Mouse (Mus musculus) MEL (cell line): ENCODE results near the gene H3f3a. TPM values are rescaled to one million over a fixed set of nuclear protein-coding genes. Genes with fewer than 3 reads are reported as not detected.

Experiments used
- DNase-seq: peaks from one replicate; pipeline ENCODE4 v3.0.0; 2011; ENCODE audit warnings: low read depth, low spot score
- H3K27ac ChIP-seq: 2 replicates; pipeline ENCODE4 v1.5.1; 2012; ENCODE audit warnings: low read depth, mild to moderate bottlenecking, control low read depth, low read length, moderate library complexity; ENCODE audit not compliant: control insufficient read depth
- H3K27me3 ChIP-seq, 2 experiments: fragments of 150-350 bp in 1 of 2; sonication (generic) in 1 of 2; 2 replicates each; pipeline ENCODE4 v1.6.1; 2012; ENCODE audit warnings: low read length in 2 of 2, mild to moderate bottlenecking in 2 of 2, improper control_type of control experiment in 1 of 2, moderate library complexity in 1 of 2; ENCODE audit not compliant: insufficient read depth in 2 of 2, control insufficient read depth in 1 of 2
- H3K36me3 ChIP-seq, 2 experiments: 2 replicates each; pipeline ENCODE4 v1.6.1; 2012 to 2014; ENCODE audit warnings: low read length in 2 of 2, improper control_type of control experiment in 1 of 2, inconsistent platforms in 1 of 2, mild to moderate bottlenecking in 1 of 2; ENCODE audit not compliant: insufficient read depth in 2 of 2, control insufficient read depth in 1 of 2
- H3K4me1 ChIP-seq, 2 experiments: fragments of 150-350 bp in 1 of 2; sonication (generic) in 1 of 2; 2 replicates each; pipeline ENCODE4 v1.6.1; 2012; ENCODE audit warnings: low read length in 2 of 2, improper control_type of control experiment in 1 of 2, mild to moderate bottlenecking in 1 of 2; ENCODE audit not compliant: insufficient read depth in 2 of 2, control insufficient read depth in 1 of 2
- H3K4me3 ChIP-seq, 2 experiments: fragments of 150-350 bp in 1 of 2; sonication (generic) in 1 of 2; 2 replicates each; pipeline ENCODE4 v1.5.1; 2012; ENCODE audit warnings: low read depth in 2 of 2, low read length in 2 of 2, mild to moderate bottlenecking in 2 of 2, moderate library complexity in 2 of 2, control low read depth in 1 of 2, improper control_type of control experiment in 1 of 2; ENCODE audit not compliant: control insufficient read depth in 1 of 2, insufficient read depth in 1 of 2
- H3K79me2 ChIP-seq: 2 replicates; pipeline ENCODE4 v1.6.1; 2012; ENCODE audit warnings: mild to moderate bottlenecking, low read length, moderate library complexity; ENCODE audit not compliant: control insufficient read depth, poor library complexity, insufficient read depth
- H3K9ac ChIP-seq: 2 replicates; pipeline ENCODE4 v1.6.1; 2012; ENCODE audit warnings: low read depth, mild to moderate bottlenecking, control low read depth, low read length, moderate library complexity; ENCODE audit not compliant: control insufficient read depth, poor library complexity, severe bottlenecking
- H3K9me3 ChIP-seq: fragments of 150-350 bp; sonication (generic); replicated peaks from 2 replicates; pipeline ENCODE4 v1.6.1; 2012; ENCODE audit warnings: mild to moderate bottlenecking, low read length, improper control_type of control experiment, moderate library complexity; ENCODE audit not compliant: insufficient read depth
- CHD1 ChIP-seq: IDR thresholded peaks from 2 replicates; pipeline ENCODE4 v1.6.1; 2012; ENCODE audit warnings: low read depth, mild to moderate bottlenecking, inconsistent platforms, low read length, improper control_type of control experiment
- CHD2 ChIP-seq: IDR thresholded peaks from 2 replicates; pipeline ENCODE4 v1.6.1; 2011; ENCODE audit warnings: low read length, improper control_type of control experiment
- CTCF ChIP-seq, 3 experiments: IDR thresholded peaks in 2 of 3; conservative IDR thresholded peaks in 1 of 3; 2 replicates each; pipeline ENCODE4 v1.5.1; 2011 to 2012; ENCODE audit warnings: low read length in 3 of 3, low read depth in 2 of 3, mild to moderate bottlenecking in 2 of 3, improper control_type of control experiment in 1 of 3, inconsistent platforms in 1 of 3, mixed read lengths in 1 of 3, moderate library complexity in 1 of 3; ENCODE audit not compliant: control insufficient read depth in 1 of 3, insufficient read depth in 1 of 3, poor library complexity in 1 of 3, severe bottlenecking in 1 of 3
- E2F4 ChIP-seq: IDR thresholded peaks from 2 replicates; pipeline ENCODE4 v1.6.1; 2011; ENCODE audit warnings: low read depth, low read length, improper control_type of control experiment, borderline replicate concordance
- ETS1 ChIP-seq: IDR thresholded peaks from 2 replicates; pipeline ENCODE4 v1.6.1; 2012; ENCODE audit warnings: low read depth, mild to moderate bottlenecking, inconsistent platforms, low read length, improper control_type of control experiment, moderate library complexity
- JUND ChIP-seq: IDR thresholded peaks from 2 replicates; pipeline ENCODE4 v1.6.1; 2011; ENCODE audit warnings: low read depth, mild to moderate bottlenecking, improper control_type of control experiment, low read length
- MAFK ChIP-seq: IDR thresholded peaks from 2 replicates; pipeline ENCODE4 v1.6.1; 2011; ENCODE audit warnings: low read depth, mild to moderate bottlenecking, low read length, improper control_type of control experiment, borderline replicate concordance
- MAX ChIP-seq: IDR thresholded peaks from 2 replicates; pipeline ENCODE4 v1.6.1; 2011; ENCODE audit warnings: low read length, improper control_type of control experiment
- MEF2A ChIP-seq: IDR thresholded peaks from 2 replicates; pipeline ENCODE4 v1.6.1; 2014; ENCODE audit warnings: low read depth, mild to moderate bottlenecking, inconsistent platforms, low read length, improper control_type of control experiment; ENCODE audit not compliant: poor library complexity, insufficient replicate concordance, severe bottlenecking; ENCODE audit errors: extremely low read depth
- MXI1 ChIP-seq: IDR thresholded peaks from 2 replicates; pipeline ENCODE4 v1.6.1; 2011; ENCODE audit warnings: mild to moderate bottlenecking, low read depth, low read length, improper control_type of control experiment
- MYC ChIP-seq: IDR thresholded peaks from 2 replicates; pipeline ENCODE4 v1.6.1; 2011; ENCODE audit warnings: low read depth, mild to moderate bottlenecking, low read length, improper control_type of control experiment, moderate library complexity
- NRF1 ChIP-seq: IDR thresholded peaks from 2 replicates; pipeline ENCODE4 v1.6.1; 2014; ENCODE audit warnings: low read depth, mild to moderate bottlenecking, inconsistent platforms, low read length, improper control_type of control experiment, moderate library complexity; ENCODE audit not compliant: poor library complexity, insufficient read depth, severe bottlenecking
- RCOR1 ChIP-seq: IDR thresholded peaks from 2 replicates; pipeline ENCODE4 v1.6.1; 2012; ENCODE audit warnings: low read depth, mild to moderate bottlenecking, inconsistent platforms, low read length, improper control_type of control experiment
- SMC3 ChIP-seq: IDR thresholded peaks from 2 replicates; pipeline ENCODE4 v1.6.1; 2011; ENCODE audit warnings: low read depth, low read length, improper control_type of control experiment
- TBP ChIP-seq: IDR thresholded peaks from 2 replicates; pipeline ENCODE4 v1.8.0; 2011; ENCODE audit warnings: low read depth, low read length, improper control_type of control experiment
- USF1 ChIP-seq: IDR thresholded peaks from 2 replicates; pipeline ENCODE4 v1.6.1; 2014; ENCODE audit warnings: low read depth, mild to moderate bottlenecking, inconsistent platforms, low read length, improper control_type of control experiment, moderate library complexity
- USF2 ChIP-seq, 2 experiments: IDR thresholded peaks; 2 replicates each; pipeline ENCODE4 v1.6.1; 2011 to 2012; ENCODE audit warnings: improper control_type of control experiment in 2 of 2, low read length in 2 of 2, borderline replicate concordance in 1 of 2, inconsistent platforms in 1 of 2, low read depth in 1 of 2, mild to moderate bottlenecking in 1 of 2; ENCODE audit not compliant: insufficient read depth in 1 of 2
- ZKSCAN1 ChIP-seq: IDR thresholded peaks from 2 replicates; pipeline ENCODE4 v1.6.1; 2012; ENCODE audit warnings: low read depth, mild to moderate bottlenecking, inconsistent platforms, low read length, improper control_type of control experiment, moderate library complexity
- ZMIZ1 ChIP-seq: IDR thresholded peaks from 2 replicates; pipeline ENCODE4 v1.6.1; 2012; ENCODE audit warnings: low read depth, mild to moderate bottlenecking, inconsistent platforms, low read length, improper control_type of control experiment, moderate library complexity
- ZNF384 ChIP-seq: IDR thresholded peaks from 2 replicates; pipeline ENCODE4 v1.6.1; 2012; ENCODE audit warnings: low read depth, mild to moderate bottlenecking, inconsistent platforms, low read length, improper control_type of control experiment
- polyA plus RNA-seq, 2 experiments: library from polyadenylated mRNA; stranded (reverse) in 1 of 2; unstranded in 1 of 2; fragments of >175 nt in 1 of 2; fragments of >200 nt in 1 of 2; gene quantifications; 2 replicates each; pipeline versions ENCODE4 v1.2.1 to v1.2.4; 2012; ENCODE audit warnings: low replicate concordance in 2 of 2, low read depth in 1 of 2; ENCODE audit not compliant: insufficient read length in 2 of 2, insufficient read depth in 1 of 2, missing spikeins in 1 of 2
- total RNA-seq: library from RNA; depleted of rRNA; stranded (reverse); fragments of 300-350 nt; gene quantifications from 2 replicates; pipeline ENCODE4 v1.2.3, GENCODE M21; 2012

Gene H3f3a
- total and polyA plus RNA-seq, 3 experiments, result 265 to 903 (median 574) TPM

DNA sequence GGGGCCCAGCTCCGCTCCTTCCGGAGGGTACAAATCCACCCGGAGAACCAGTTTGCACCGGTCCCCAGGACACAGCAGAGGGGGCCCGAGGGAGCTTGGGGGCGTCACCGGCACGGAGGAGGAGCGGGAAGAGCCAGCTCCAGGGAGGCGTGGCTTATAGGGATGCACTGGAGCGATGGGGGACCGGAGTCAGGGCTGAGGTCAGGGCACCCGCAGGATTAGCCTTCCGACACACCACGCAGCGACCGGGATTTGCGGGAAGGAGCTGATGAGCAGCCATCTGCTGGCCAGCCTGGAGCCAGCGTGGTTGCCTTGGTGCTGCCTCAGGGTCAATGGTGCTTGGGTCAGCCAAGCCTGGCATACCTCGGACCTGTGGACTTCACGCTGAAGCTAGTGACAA is 19.6 kb downstream of the H3f3a start:
- no peak overlapping the region for H3K9ac ChIP-seq
- H3K4me3 ChIP-seq, result no peak overlapping the region
- DNase-seq, result no peak
- no peaks in the 10 kb centered on the region; a peak in 1 of 4 replicates for H3K27me3 ChIP-seq
- TF ChIP-seq CHD1 (no peak), ZMIZ1 (no peak), MYC (no peak), ZKSCAN1 (no peak), ZNF384 (no peak), CTCF (IDR thresholded peaks at IDR 0.05 in 2 of 3, conservative IDR thresholded peaks at IDR 0.05 in 1 of 3; ENCODE audit: control insufficient read depth in 1 of 3, insufficient read depth in 1 of 3, low read depth in 2 of 3, low read length in 3 of 3, poor library complexity in 1 of 3, severe bottlenecking in 1 of 3) (no peak), ETS1 (no peak), SMC3 (no peak), CHD2 (no peak), RCOR1 (no peak)
- no peak overlapping the region for H3K27ac ChIP-seq
- no peaks in the 10 kb centered on the region for H3K79me2 ChIP-seq
- peaks cover 0 to 5% of the 10 kb centered on the region in 2 experiments; a peak in 2 of 4 replicates for H3K4me1 ChIP-seq
- H3K36me3 ChIP-seq, result peaks cover 0 to 3% of the 10 kb centered on the region in 2 experiments; a peak in 2 of 4 replicates
- H3K9me3 ChIP-seq, result no peaks in the 10 kb centered on the region

DNA sequence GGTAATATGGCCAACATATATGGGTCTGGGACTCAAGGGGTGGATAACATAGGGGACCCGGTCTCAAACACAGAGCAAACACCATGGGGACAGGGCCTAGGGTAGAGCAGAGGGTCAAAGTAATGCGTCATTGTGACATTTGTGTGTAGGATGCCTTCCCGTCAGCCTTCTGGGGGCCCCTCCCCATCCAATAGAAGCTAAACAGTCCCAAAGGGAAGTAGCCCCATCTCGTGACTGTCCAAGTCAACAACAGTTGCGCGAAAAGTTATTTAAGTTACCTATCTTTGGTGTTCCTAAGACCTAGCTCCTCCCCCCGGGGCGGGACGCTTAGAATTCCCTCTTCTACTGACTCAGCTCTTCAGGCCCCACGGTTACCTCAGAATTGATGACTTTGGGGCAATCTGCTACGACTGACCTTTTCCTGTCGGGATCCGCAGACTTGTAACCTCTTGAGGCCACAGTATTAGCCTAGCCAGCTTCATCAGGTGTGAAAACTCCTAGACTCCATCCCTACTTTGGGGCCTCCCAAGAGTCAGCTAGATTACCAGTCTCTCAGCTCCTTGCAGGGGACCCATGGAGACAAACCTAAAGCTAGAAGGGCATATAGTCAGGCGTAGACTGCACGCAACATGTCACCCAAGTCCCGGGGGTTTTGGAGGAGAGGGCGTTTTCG is 20.2 kb downstream of the H3f3a start:
- no peaks in the 10 kb centered on the region; a peak in 1 of 4 replicates for H3K27me3 ChIP-seq
- H3K9ac ChIP-seq, result no peak overlapping the region
- H3K79me2 ChIP-seq, result no peaks in the 10 kb centered on the region
- H3K4me3 ChIP-seq, result no peak overlapping the region
- TF ChIP-seq MAFK, result no peak
- TF ChIP-seq MEF2A, result no peak
- TF ChIP-seq CTCF (IDR thresholded peaks at IDR 0.05 in 2 of 3, conservative IDR thresholded peaks at IDR 0.05 in 1 of 3; ENCODE audit: control insufficient read depth in 1 of 3, insufficient read depth in 1 of 3, low read depth in 2 of 3, low read length in 3 of 3, poor library complexity in 1 of 3, severe bottlenecking in 1 of 3), result no peak
- TF ChIP-seq JUND, result no peak
- no peak for TF ChIP-seq ZMIZ1
- TF ChIP-seq USF1, result no peak
- no peak for TF ChIP-seq RCOR1
- no peak for TF ChIP-seq E2F4
- TF ChIP-seq USF2 (IDR thresholded peaks at IDR 0.05; ENCODE audit: borderline replicate concordance in 1 of 2, insufficient read depth in 1 of 2, low read depth in 1 of 2, low read length in 2 of 2), result no peak
- no peak for TF ChIP-seq ZNF384
- TF ChIP-seq MAX, result no peak
- TF ChIP-seq CHD1, result no peak
- no peak for TF ChIP-seq MXI1
- TF ChIP-seq TBP, result no peak
- TF ChIP-seq NRF1, result no peak
- no peak for TF ChIP-seq CHD2
- no peaks in the 10 kb centered on the region for H3K9me3 ChIP-seq
- H3K27ac ChIP-seq, result no peak overlapping the region
- no peaks in the 10 kb centered on the region for H3K36me3 ChIP-seq
- no peaks in the 10 kb centered on the region for H3K4me1 ChIP-seq
- DNase-seq, result no peak
